Mouse (Mus musculus) limb, embryonic 14.5 days (tissue): ENCODE measurements at regions not wholly inside any gene's neighbourhood (a gene's known extent, or its start where the extent isn't known, plus 50 kb on each side); places are given as distances from the start of the nearest gene placed in this dataset.

Source experiments
- ATAC-seq: fragments of 200-750 bp; cut with Nextera tagmentation; 2 replicates; pipeline ENCODE4 v1.8.0; 2017; ENCODE audit warnings: low read depth, moderate number of reproducible peaks, moderate TSS enrichment; ENCODE audit not compliant: low FRiP score
- DNase-seq: peaks from one replicate; pipeline ENCODE4 v3.0.0-alpha.2; 2015; ENCODE audit warnings: low spot score
- H3K27ac ChIP-seq: fragments of 300-500 bp; sonication (generic); replicated peaks from 2 replicates; pipeline ENCODE4 v1.5.1; 2014; ENCODE audit warnings: low read depth, mild to moderate bottlenecking, low read length, moderate library complexity, mixed read lengths
- H3K27me3 ChIP-seq: fragments of 300-500 bp; sonication (generic); 2 replicates; pipeline ENCODE4 v1.6.1; 2014; ENCODE audit warnings: low read length, mixed read lengths; ENCODE audit not compliant: control insufficient read depth, insufficient read depth
- H3K36me3 ChIP-seq: fragments of 300-500 bp; sonication (generic); 2 replicates; pipeline ENCODE4 v1.6.1; 2014; ENCODE audit warnings: mild to moderate bottlenecking, low read length, moderate library complexity, mixed read lengths; ENCODE audit not compliant: control insufficient read depth, insufficient read depth
- H3K4me1 ChIP-seq: fragments of 300-500 bp; sonication (generic); 2 replicates; pipeline ENCODE4 v1.6.1; 2014; ENCODE audit warnings: antibody characterized with exemption, low read length, mixed read lengths; ENCODE audit not compliant: control insufficient read depth, insufficient read depth
- H3K4me2 ChIP-seq: fragments of 300-500 bp; sonication (generic); replicated peaks from 2 replicates; pipeline ENCODE4 v1.6.1; 2014; ENCODE audit warnings: low read depth, mild to moderate bottlenecking, low read length, moderate library complexity; ENCODE audit not compliant: severe bottlenecking
- H3K4me3 ChIP-seq: fragments of 300-500 bp; sonication (generic); replicated peaks from 2 replicates; pipeline ENCODE4 v1.5.1; 2014; ENCODE audit warnings: low read length
- H3K9ac ChIP-seq: fragments of 300-500 bp; sonication (generic); 2 replicates; pipeline ENCODE4 v1.6.1; 2014; ENCODE audit warnings: mild to moderate bottlenecking, low read depth, low read length, moderate library complexity; ENCODE audit not compliant: severe bottlenecking
- H3K9me3 ChIP-seq: fragments of 300-500 bp; sonication (generic); 2 replicates; pipeline ENCODE4 v1.6.1; 2016; ENCODE audit warnings: low read length; ENCODE audit not compliant: control insufficient read depth
- POLR2A ChIP-seq: fragments of 200-500 bp; IDR thresholded peaks from 2 replicates; pipeline ENCODE4 v1.8.0; 2012; ENCODE audit warnings: inconsistent platforms, mild to moderate bottlenecking, moderate library complexity, borderline replicate concordance; ENCODE audit not compliant: insufficient read depth, insufficient read length; ENCODE audit errors: extremely low read depth
- WGBS: fragments of 180-500 bp; shearing (Covaris S2); extraction: QIAGEN DNeasy Blood & Tissue Kit; methylation state at CpG from one replicate; pipeline ENCODE4 v1.1.7; 2014; 5-methylcytosine and 5-hydroxymethylcytosine counted together

GRCm38 (mm10) chr8:115830012-115830662 lies 122.5 kb upstream of the Maf start:
- H3K9me3 ChIP-seq = no peaks in the 10 kb centered on the region
- H3K36me3 ChIP-seq = no peaks in the 10 kb centered on the region
- 66% methylated on average over 4 of the region's 4 CpGs for WGBS
- H3K4me1 ChIP-seq = peaks cover 9% of the 10 kb centered on the region
- H3K4me3 ChIP-seq = no peak overlapping the region
- ATAC-seq = no peak
- no peak overlapping the region for H3K9ac ChIP-seq
- no peaks in the 10 kb centered on the region for H3K27me3 ChIP-seq
- no peak for DNase-seq
- no peak overlapping the region for H3K4me2 ChIP-seq
- TF ChIP-seq POLR2A = no peak
- no peak overlapping the region for H3K27ac ChIP-seq

DNA sequence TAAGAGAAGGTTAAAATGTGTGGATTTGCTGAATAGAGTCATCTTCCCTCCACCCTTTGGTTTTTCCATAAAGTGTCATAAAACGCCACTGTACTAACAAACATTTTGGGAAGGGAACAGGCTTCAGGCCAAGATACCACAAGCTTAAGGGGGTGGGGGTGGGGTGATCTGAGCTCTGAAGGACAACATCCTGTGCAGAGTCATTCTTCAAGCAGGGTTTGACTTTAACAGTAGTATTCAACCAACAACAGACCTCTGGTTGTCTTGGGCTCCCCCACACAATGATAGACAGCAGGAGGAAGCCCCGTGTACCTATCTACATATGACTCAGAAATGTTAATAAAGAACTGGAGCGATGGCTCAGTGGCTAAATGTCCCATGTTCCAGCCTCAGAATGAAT lies 118.9 kb upstream of the Maf start:
- no peak overlapping the region for H3K27ac ChIP-seq
- 57% methylated on average over 3 of the region's 3 CpGs for WGBS
- DNase-seq = peak; percentile 42
- no peak overlapping the region for H3K4me2 ChIP-seq
- no peak overlapping the region for H3K9ac ChIP-seq
- no peak for ATAC-seq
- H3K4me3 ChIP-seq = no peak overlapping the region
- TF ChIP-seq POLR2A = no peak
- H3K4me1 ChIP-seq = peaks cover 15% of the 10 kb centered on the region
- H3K9me3 ChIP-seq = no peaks in the 10 kb centered on the region
- no peaks in the 10 kb centered on the region for H3K36me3 ChIP-seq
- H3K27me3 ChIP-seq = no peaks in the 10 kb centered on the region

DNA sequence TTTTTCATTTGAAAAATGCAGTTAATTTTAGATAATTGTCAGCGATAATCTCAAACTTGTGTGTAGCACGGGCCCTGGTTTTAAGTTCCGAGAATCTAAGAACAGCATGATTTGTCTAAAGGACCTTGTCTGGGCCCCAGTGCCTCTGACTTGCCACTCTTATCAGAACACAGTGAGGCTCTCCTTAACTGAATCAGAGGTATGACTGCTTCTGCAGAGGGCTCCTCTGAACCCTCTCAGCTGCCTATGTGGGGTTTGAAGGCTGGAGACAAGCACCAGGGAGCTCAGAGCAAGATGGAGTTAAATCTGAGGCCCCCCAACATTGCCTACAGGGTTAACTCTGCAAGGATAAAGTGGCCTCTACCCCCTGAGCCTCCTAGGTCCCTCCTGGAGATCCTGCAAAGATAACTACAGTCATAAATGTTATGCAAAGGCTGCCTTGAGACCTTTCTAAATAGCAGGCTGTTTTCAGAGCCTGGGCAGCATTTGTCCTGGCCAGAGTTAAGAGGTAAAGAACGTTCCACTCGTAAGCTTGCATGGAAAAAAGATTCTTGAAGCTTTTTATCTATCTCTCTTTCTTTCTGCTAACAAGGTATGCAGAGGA lies 118.4 kb upstream of the Maf start:
- Histone ChIP-seq H3K27ac (no peak overlapping the region), H3K4me1 (peaks cover 15% of the 10 kb centered on the region), H3K9me3 (no peaks in the 10 kb centered on the region), H3K4me2 (no peak overlapping the region), H3K27me3 (no peaks in the 10 kb centered on the region), H3K36me3 (no peaks in the 10 kb centered on the region), H3K9ac (no peak overlapping the region), H3K4me3 (no peak overlapping the region)
- DNase-seq = no peak
- 60% methylated on average over 5 of the region's 5 CpGs for WGBS
- no peak for ATAC-seq
- TF ChIP-seq POLR2A = no peak

DNA sequence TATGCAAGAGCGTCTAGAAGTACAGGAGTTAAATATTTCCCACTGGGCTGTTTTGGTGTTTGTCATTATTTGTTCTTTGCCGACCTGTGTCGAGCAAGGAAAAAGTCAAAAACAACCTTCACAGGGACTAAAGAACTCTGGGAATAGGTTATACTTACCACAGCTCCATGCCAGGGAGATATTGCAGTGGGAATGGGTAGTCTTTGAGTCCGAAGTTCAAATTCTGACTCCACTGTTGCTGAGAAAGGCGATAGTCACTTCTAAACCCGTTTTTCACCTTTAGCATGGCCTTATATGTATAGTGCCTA lies 116.8 kb upstream of the Maf start:
- no peak for ATAC-seq
- no peak overlapping the region for H3K27ac ChIP-seq
- H3K4me2 ChIP-seq = no peak overlapping the region
- 68% methylated on average over 6 of the region's 6 CpGs for WGBS
- no peak for DNase-seq
- H3K36me3 ChIP-seq = no peaks in the 10 kb centered on the region
- H3K9ac ChIP-seq = no peak overlapping the region
- H3K27me3 ChIP-seq = no peaks in the 10 kb centered on the region
- H3K4me3 ChIP-seq = no peak overlapping the region
- TF ChIP-seq POLR2A = no peak
- no peaks in the 10 kb centered on the region for H3K9me3 ChIP-seq
- peaks cover 15% of the 10 kb centered on the region for H3K4me1 ChIP-seq

- H3K4me1 ChIP-seq = peaks cover 15% of the 10 kb centered on the region
- TF ChIP-seq POLR2A = no peak
- H3K9ac ChIP-seq = no peak overlapping the region
- no peaks in the 10 kb centered on the region for H3K36me3 ChIP-seq
- peak; percentile 35 for DNase-seq
- no peak overlapping the region for H3K4me2 ChIP-seq
- no peaks in the 10 kb centered on the region for H3K9me3 ChIP-seq
- 33% methylated on average over 8 of the region's 8 CpGs for WGBS
- no peak overlapping the region for H3K27ac ChIP-seq
- peak; percentile 50; the same call in 1 of the 2 replicates for ATAC-seq
- H3K4me3 ChIP-seq = no peak overlapping the region
- no peaks in the 10 kb centered on the region for H3K27me3 ChIP-seq
Measured at GRCm38 (mm10) chr8:115823673-115824477, 116.3 kb upstream of the Maf start.
